Mouse (Mus musculus) lung, embryonic 16.5 days (tissue): ENCODE measurements at regions not wholly inside any gene's neighbourhood (a gene's known extent, or its start where the extent isn't known, plus 50 kb on each side); places are given as distances from the start of the nearest gene placed in this dataset.

Experiments
- ATAC-seq: fragments of 200-750 bp; cut with Nextera tagmentation; 2 replicates; pipeline ENCODE4 v1.8.0; 2017; ENCODE audit warnings: low read depth, mild to moderate bottlenecking, moderate library complexity
- H3K27ac ChIP-seq: fragments of 300-500 bp; sonication (generic); 2 replicates; pipeline ENCODE4 v1.5.1; 2014; ENCODE audit warnings: mild to moderate bottlenecking, control low read depth, low read length
- H3K27me3 ChIP-seq: fragments of 300-500 bp; sonication (generic); 2 replicates; pipeline ENCODE4 v1.6.1; 2014; ENCODE audit warnings: low read depth, low read length, mixed read lengths; ENCODE audit not compliant: control insufficient read depth, insufficient read depth
- H3K36me3 ChIP-seq: fragments of 300-500 bp; sonication (generic); 2 replicates; pipeline ENCODE4 v1.6.1; 2014; ENCODE audit warnings: low read length; ENCODE audit not compliant: control insufficient read depth, insufficient read depth
- H3K4me1 ChIP-seq: fragments of 300-500 bp; sonication (generic); replicated peaks from 2 replicates; pipeline ENCODE4 v1.6.1; 2014; ENCODE audit warnings: low read length, mixed read lengths; ENCODE audit not compliant: control insufficient read depth, insufficient read depth
- H3K4me2 ChIP-seq: fragments of 300-500 bp; sonication (generic); 2 replicates; pipeline ENCODE4 v1.6.1; 2014; ENCODE audit warnings: low read depth, low read length, control low read depth
- H3K4me3 ChIP-seq: fragments of 300-500 bp; sonication (generic); 2 replicates; pipeline ENCODE4 v1.5.1; 2014; ENCODE audit warnings: mild to moderate bottlenecking, low read length, control low read depth
- H3K9ac ChIP-seq: fragments of 300-500 bp; sonication (generic); 2 replicates; pipeline ENCODE4 v1.6.1; 2014; ENCODE audit warnings: low read length, control low read depth
- H3K9me3 ChIP-seq: fragments of 300-500 bp; sonication (generic); 2 replicates; pipeline ENCODE4 v1.6.1; 2016; ENCODE audit warnings: low read length; ENCODE audit not compliant: control insufficient read depth
- WGBS: fragments of 180-500 bp; shearing (Covaris S2); extraction: QIAGEN DNeasy Blood & Tissue Kit; methylation state at CpG from one replicate; pipeline ENCODE4 v1.1.7; 2014; 5-methylcytosine and 5-hydroxymethylcytosine counted together

DNA sequence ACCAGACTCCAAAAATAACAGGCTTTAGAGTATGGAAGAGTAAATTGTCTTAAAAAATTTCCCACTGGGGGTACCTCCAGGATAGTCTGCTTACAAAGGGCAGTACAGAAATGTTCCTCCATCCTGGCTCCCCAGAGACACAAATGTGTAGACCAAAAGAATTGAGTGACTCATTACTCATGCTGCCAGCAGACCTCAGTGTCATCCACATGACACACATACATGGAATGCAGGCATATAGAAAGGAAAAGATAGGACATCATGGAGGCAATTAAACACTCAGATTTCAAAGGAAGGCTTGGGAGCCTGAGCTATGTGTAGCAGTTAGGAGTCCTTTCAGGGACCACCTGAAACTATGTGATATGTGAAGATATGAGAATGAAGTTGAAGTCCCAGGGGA lies 245.7 kb upstream of the Gap43 start:
- H3K9ac ChIP-seq: no peak overlapping the region
- H3K4me1 ChIP-seq: no peaks in the 10 kb centered on the region
- no peak overlapping the region for H3K27ac ChIP-seq
- no peak for ATAC-seq
- no peak overlapping the region for H3K4me3 ChIP-seq
- H3K36me3 ChIP-seq: no peaks in the 10 kb centered on the region
- H3K4me2 ChIP-seq: no peak overlapping the region
- no peaks in the 10 kb centered on the region for H3K9me3 ChIP-seq
- H3K27me3 ChIP-seq: no peaks in the 10 kb centered on the region

DNA sequence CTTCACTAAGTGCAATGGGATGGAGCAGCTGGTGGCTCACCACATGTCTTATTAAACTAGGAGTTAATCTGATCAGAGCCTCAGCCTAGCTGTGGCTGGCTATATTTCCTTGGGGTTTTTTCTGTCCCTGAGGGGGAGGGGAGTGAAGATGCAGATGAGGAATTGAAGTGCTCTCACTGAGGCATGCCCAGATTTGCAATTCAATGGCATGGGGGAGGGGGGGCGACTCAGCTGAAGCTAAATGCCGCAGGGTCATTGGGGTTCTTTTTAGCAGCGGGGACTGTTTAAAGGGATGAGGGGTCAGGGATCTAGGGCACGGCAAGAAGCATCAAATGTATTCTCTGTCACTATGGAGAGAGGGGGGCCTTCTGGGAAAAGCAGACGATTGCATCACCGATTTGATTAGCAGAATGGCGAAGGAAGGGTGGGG lies 235.1 kb upstream of the Gap43 start:
- no peak for ATAC-seq
- H3K4me2 ChIP-seq: no peak overlapping the region
- 8% methylated on average over 7 of the region's 7 CpGs for WGBS

DNA sequence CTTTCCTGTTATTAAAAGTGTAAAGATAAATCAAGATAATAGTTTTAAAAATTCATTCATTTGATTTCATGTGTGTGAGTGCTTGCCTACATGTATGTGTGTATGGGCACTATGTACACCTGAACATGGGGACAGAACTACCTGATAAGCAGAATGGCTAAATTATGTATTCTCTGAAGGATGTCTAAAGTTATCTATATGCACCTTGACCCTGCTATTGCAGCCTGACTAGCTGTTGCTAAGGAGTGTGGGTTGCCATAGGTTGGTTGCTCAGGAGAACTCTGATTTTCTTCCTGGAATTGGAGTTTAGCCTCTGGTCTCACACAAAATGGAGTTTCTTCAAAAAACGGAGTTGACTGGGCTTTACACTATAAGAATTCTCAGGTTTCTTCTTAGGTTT lies 234.5 kb upstream of the Gap43 start:
- ATAC-seq: no peak
- Histone ChIP-seq H3K4me3 (no peak overlapping the region), H3K4me1 (no peaks in the 10 kb centered on the region), H3K9ac (no peak overlapping the region), H3K27ac (no peak overlapping the region), H3K9me3 (no peaks in the 10 kb centered on the region), H3K4me2 (no peak overlapping the region), H3K27me3 (no peaks in the 10 kb centered on the region), H3K36me3 (no peaks in the 10 kb centered on the region)
- 29% methylated on average over 1 of the region's 1 CpGs for WGBS

More for the DNA sequence above, 235.1 kb upstream of the Gap43 start:
- no peaks in the 10 kb centered on the region for H3K36me3 ChIP-seq
- no peak overlapping the region for H3K4me3 ChIP-seq
- H3K27me3 ChIP-seq: no peaks in the 10 kb centered on the region
- no peaks in the 10 kb centered on the region for H3K4me1 ChIP-seq
- no peaks in the 10 kb centered on the region for H3K9me3 ChIP-seq
- H3K27ac ChIP-seq: no peak overlapping the region
- H3K9ac ChIP-seq: no peak overlapping the region

DNA sequence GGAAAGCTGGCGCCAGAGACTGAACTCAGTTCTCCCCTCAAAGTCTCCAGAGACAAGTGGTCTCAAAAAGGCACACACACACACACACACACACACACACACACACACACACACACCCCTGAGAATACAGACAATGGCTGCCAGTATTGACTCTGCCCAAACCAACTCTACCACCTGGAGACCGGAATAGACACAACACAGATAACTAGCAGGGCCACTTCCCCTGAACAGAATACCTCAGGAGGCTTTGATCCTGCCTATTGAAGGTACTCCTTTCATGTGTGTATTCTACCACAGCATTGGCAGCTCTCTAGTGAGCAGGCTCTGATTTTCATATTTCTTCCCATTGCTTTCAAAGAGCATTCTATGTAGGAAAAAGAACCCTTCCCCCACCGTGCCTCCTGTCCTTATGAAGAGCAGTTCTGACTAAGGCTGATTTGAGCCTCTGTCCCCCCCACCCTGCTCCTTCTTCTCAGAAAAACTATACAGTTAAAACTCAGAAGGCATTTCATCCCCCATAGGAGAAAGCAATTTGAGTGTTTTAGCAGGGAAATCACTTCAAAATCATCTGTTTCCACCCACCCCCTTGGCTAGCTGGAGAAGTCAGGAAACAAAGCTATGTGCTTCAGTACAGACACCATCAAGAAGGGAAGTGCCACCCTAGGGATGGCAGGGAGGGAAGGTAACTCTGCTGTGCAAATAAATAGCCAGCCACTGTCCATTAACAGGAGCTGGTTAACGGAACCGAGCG lies 230.0 kb upstream of the Gap43 start:
- ATAC-seq: no peak
- no peak overlapping the region for H3K4me3 ChIP-seq
- H3K27ac ChIP-seq: no peak overlapping the region
- WGBS: 64% methylated on average over 6 of the region's 6 CpGs
- H3K9me3 ChIP-seq: no peaks in the 10 kb centered on the region
- no peak overlapping the region for H3K4me2 ChIP-seq
- H3K9ac ChIP-seq: no peak overlapping the region
- no peaks in the 10 kb centered on the region for H3K27me3 ChIP-seq
- no peaks in the 10 kb centered on the region for H3K4me1 ChIP-seq
- H3K36me3 ChIP-seq: no peaks in the 10 kb centered on the region

DNA sequence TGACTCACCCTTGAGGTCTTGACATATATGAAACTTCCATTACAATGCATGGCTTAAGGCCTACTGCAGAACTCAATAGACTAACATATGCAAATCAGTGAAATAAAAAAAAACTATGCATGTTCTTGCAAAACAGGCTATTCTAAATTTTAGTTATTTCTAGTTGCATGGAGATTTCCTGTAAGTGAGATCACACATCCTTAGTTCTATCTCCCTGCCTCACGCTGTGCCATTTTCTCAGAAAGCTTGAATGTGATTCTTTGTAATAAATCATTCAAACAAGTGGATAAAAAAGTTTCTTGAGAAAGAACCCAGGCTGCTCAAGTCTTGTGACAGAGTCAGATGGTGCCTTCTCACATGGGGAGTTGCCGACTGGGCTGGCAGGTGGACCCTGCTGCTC lies 228.9 kb upstream of the Gap43 start:
- Histone ChIP-seq H3K4me2 (no peak overlapping the region), H3K9me3 (no peaks in the 10 kb centered on the region), H3K27ac (no peak overlapping the region), H3K36me3 (no peaks in the 10 kb centered on the region), H3K9ac (no peak overlapping the region), H3K4me1 (no peaks in the 10 kb centered on the region), H3K4me3 (no peak overlapping the region), H3K27me3 (no peaks in the 10 kb centered on the region)
- no peak for ATAC-seq
- 69% methylated on average over 2 of the region's 2 CpGs for WGBS

DNA sequence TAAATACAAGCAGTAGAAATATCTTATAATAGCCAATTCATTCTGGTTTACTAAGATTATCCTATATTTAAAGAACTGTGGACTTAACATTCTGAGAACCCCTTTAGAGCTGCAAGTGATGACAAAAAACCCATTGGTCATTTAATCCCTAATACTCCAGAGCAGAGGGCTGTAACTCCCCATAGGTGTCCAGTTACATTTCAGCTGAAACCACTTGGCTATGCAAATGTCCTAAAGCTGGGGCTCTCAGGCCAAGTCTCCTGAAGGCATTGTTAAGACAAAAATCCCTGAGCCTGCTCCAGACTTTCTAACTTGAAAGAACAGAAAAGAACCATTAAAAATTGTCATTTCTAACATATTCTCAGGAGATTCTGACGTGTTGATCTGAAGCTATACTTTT lies 209.1 kb upstream of the Gap43 start:
- Histone ChIP-seq H3K4me2 (no peak overlapping the region), H3K9ac (no peak overlapping the region), H3K4me3 (no peak overlapping the region), H3K27me3 (no peaks in the 10 kb centered on the region), H3K36me3 (no peaks in the 10 kb centered on the region), H3K27ac (no peak overlapping the region), H3K4me1 (no peaks in the 10 kb centered on the region), H3K9me3 (no peaks in the 10 kb centered on the region)
- 67% methylated on average over 1 of the region's 1 CpGs for WGBS
- no peak for ATAC-seq

DNA sequence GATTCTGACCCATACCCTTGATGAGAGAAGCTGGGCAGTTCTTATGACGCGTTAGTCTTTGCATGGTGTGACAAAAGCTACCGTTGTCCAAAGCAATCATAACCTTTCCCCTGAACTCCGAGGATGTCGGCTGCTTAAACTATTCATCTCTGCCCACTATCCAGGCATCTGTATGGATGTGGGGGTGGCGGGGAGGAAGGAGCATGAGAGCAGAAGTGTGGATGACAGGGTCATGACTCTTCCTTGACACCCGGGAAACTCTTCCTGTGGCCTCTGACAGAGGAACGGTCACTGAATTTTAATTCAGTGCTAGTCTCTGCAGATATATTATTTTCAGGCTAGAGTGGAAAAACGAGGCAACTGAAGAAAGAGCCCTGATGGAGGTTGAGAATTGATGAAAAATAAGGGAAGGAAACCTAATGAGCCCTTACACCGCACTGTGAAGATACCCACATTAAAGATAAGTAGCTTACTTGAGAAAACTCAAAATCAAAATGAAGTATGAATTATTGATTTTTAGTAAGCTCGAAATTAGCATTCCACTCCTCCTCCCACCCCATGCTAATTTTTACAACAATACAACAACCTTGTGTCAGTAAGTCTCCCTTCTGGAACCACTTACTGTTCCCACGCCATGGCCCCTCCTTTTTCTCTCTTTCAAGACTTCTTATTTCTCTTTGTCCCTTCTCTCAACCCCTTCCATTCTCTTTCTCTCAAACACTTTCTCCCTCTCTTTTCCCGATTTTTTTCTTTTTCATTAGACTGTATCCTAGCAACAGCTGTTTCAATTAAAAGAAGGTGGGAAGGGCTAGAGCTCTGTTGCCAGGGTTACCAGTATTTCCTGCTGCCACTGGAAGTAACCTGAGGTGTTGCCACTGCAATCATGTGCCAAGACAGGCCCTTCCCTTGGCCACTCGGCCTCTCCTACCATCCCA lies 206.0 kb upstream of the Gap43 start:
- no peaks in the 10 kb centered on the region for H3K4me1 ChIP-seq
- no peak overlapping the region for H3K4me3 ChIP-seq
- H3K36me3 ChIP-seq: no peaks in the 10 kb centered on the region
- 41% methylated on average over 14 of the region's 14 CpGs for WGBS
- ATAC-seq: no peak
- H3K27me3 ChIP-seq: no peaks in the 10 kb centered on the region
- H3K4me2 ChIP-seq: no peak overlapping the region
- H3K9me3 ChIP-seq: no peaks in the 10 kb centered on the region
- H3K27ac ChIP-seq: no peak overlapping the region
- no peak overlapping the region for H3K9ac ChIP-seq

DNA sequence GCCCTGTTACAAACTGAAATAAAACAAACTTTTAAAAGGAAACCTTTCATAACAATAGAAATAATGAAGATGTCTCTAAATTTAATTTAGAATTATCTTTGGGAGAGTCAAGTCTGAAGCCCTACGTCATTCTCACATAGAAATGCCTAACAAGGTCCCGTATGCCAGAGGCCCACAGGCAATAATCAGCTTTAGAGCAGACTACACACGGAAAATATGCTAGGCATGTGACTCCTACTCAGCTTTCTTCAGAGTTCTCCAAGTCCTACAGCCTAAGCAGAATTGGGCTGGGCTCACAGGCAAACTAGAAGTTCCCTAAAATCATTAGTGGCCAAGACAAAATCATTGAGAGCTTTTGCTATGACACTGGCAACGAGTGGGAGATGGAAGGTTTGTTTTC lies 176.9 kb upstream of the Gap43 start:
- 59% methylated on average over 4 of the region's 4 CpGs for WGBS
- Histone ChIP-seq H3K9ac (no peak overlapping the region), H3K4me1 (no peaks in the 10 kb centered on the region), H3K27ac (no peak overlapping the region), H3K9me3 (no peaks in the 10 kb centered on the region), H3K4me2 (no peak overlapping the region), H3K27me3 (no peaks in the 10 kb centered on the region), H3K4me3 (no peak overlapping the region), H3K36me3 (no peaks in the 10 kb centered on the region)
- ATAC-seq: no peak

DNA sequence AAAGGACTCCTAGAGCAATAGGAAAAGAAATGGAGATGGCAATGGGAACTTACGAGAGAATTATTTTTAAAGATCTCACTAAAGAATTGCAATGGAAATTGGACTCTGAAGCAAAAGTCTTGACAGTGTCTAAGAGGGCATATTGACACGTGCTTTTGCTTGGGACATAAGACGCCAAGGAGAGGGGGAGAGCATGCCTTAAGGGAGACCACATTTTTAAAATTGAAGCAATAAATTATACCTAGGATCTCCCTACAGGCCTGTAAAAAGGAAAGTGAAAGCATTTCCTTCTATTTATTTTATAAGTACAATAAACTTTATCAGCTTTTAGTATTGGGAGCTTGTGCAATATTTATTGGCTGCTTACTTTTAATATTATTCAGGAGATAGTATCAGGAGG lies 175.5 kb upstream of the Gap43 start:
- Histone ChIP-seq H3K27ac (no peak overlapping the region), H3K9me3 (no peaks in the 10 kb centered on the region), H3K4me3 (no peak overlapping the region), H3K4me2 (no peak overlapping the region), H3K27me3 (no peaks in the 10 kb centered on the region), H3K9ac (no peak overlapping the region), H3K4me1 (no peaks in the 10 kb centered on the region), H3K36me3 (no peaks in the 10 kb centered on the region)
- 75% methylated on average over 3 of the region's 3 CpGs for WGBS
- ATAC-seq: no peak
